Mouse (Mus musculus): ENCODE data around the gene Gm20388.
A peak's percentile ranks its signal among the peaks of the same experiment; 100 is the strongest.
"Not testable (repeated sequence)": the region's sequence is repeated elsewhere in the genome, so short reads cannot be mapped to it uniquely, and the experiment has no call there.

Gm20388 gene

DNA sequence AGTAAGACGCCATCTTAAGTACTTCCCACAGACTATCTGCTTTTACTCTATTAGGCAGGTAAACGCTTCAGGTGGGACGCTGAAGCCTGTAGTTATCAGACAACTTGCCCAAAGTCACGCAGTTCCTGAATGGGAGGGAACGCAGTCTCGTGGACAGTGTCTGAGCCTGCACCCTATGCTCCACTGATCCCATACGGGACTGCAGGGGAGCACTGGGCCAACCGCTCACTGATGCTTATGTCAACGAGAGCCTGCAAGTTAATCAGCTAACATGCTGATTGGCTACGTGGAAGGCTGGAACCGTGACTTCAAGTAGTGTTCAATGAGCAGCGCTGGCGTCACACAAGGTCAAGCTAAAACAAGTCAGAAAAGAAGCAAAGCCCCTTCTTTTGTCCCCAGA lies 4109.1 kb downstream of the Gm20388 start:
- no peak for DNase-seq (ENCODE audit: low spot score in 2 of 2)

DNA sequence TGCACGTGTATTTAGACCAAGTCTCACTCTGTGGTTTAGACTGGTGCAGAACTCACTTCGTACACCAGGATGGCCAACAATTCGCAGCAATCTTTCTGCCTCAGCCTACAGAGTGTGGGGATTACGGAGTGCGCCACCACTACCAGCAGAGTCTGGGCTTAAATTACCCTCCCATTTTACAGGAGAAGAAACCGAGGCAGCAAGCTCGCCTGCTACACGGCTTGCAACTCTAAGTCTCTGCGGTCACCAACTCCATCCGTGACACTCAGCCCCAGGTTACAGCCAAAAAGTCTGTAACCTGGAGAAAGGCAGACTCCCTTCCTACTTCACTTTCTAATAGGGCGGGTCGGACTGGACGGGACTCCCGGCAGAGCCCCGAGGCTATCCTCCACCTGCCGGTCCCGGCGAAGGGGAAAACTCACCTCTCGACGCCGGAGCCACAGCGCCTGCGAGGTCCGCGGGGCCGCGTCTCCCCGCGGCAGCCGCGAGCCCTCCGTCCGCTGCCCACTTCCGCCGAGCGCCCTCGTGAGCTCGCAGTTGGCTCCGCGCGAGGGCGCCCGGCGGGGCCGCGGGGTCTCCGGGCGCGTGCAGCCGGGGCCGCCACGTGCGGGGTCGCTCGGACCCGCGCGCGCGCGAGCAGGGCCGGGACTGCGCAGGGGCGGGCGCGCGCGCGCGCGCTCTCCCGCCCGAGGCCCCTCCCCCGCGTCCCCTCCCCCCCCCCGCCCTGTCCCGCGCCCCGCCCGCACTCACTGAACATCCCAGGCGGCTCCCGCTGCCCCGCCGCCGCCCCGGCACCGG lies 4110.0 kb downstream of the Gm20388 start:
- peak; percentile 11 to 12 for DNase-seq (ENCODE audit: low spot score in 2 of 2)

DNA sequence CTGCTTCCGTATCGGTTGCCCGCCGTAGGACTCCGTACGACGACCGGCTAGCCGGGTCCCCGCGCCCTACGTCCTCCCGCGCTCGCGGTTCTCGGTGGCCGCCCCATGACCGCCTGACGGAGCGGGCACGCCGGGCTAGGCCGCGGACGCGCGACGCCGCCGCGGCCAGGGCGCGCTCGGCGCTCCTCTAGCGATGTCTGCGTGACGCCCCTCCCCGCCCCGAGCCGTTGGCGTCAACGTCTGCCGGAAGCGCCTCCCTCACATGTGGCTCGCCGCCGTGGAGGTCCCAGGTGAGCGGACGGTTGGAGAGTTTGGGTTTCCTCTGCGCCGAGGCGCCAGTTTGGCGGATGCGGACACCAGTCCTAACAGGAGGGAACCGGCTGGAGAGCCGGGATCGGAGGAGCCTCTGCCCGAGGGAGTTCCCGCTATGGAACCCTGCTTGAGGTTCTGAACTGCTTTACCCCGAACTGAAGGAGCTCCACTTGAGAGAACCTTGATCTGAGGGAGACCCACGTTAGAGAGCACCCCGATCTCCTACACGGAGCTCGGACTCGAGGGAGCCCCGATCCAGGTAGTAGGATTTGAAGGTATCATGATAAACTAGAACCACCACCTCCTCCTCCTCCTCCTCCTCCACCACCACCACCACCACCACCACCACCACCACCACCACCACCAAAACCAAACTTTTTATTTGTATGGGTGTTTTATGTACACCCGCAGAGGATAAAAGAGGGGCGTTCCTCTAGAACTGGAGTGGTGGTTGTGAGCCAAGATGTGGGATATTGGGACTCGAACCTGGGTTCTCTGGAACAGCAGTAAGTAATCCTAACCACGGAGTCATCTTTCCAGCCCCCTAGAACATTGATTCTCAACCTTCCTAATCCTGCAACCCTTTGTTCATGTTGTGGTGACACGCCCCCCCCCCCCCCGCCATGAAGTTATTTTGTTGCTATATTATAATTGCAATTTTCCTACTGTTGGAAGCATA lies 4110.9 kb downstream of the Gm20388 start, which contains the start of the genes Taf5l and Urb2:
Taf5l (minus strand) TSS at position 161 of the 991 bp plus-strand sequence.
Urb2 (plus strand) TSS at position 272 of the 991 bp plus-strand sequence.
- DNase-seq (ENCODE audit: low spot score in 2 of 2), result peak; percentile 88 to 91

DNA sequence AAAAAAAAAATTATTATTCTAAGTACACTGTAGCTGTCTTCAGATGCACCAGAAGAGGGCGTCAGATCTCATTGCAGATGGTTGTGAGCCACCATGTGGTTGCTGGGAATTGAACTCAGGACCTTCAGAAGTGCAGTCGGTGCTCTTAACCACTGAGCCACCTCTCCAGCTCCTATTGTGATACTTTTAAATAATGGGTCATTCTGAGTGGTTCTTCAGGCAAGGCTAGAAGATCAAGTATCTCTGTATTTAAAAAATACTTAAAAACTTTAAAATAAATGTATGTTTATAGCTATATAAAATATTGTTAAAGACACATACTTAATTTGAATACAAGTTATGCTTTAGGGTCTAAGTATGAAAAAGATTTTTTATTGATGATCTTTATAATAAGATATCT lies 4115.6 kb downstream of the Gm20388 start:
- DNase-seq (ENCODE audit: low spot score in 2 of 2), result not testable (repeated sequence)

DNA sequence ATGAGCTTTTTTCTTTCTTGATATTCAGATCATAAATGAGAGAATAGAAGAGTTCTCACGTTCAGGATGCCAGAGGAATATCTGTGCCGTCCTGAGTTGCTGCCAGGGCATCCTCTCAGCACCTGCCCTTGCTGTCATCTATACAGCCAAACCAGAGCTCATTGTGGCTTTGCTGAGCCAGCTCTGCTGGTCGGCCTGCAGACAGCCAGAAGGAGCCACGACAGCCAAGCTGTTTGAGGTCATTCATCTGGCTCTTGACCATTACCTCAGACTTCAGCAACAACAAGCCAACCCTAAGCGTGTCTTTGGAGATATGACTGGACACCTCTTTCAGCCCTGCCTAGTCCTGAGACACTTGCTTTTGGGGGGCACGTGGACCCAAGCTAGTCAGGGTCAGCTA lies 4117.2 kb downstream of the Gm20388 start:
- no peak for DNase-seq (ENCODE audit: low spot score in 2 of 2)

DNA sequence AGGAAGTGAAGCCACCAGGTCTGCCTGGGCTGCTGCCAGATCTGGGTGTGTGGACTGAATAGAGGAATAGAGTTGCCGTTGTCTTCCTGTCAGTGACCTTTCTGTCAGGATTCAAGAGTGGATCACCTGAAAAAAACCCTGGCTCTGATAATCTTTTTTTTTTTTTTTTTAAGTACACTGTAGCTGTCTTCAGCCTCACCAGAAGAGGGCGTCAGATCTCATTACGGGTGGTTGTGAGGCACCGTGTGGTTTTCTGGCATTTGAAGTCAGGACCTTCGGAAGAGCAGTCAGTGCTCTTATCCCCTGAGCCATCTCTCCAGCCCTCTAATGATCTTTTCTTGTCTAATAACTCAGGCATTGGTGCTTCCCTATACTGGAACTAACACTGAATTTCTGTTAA lies 4122.8 kb downstream of the Gm20388 start:
- DNase-seq (ENCODE audit: low spot score in 2 of 2), result no peak

DNA sequence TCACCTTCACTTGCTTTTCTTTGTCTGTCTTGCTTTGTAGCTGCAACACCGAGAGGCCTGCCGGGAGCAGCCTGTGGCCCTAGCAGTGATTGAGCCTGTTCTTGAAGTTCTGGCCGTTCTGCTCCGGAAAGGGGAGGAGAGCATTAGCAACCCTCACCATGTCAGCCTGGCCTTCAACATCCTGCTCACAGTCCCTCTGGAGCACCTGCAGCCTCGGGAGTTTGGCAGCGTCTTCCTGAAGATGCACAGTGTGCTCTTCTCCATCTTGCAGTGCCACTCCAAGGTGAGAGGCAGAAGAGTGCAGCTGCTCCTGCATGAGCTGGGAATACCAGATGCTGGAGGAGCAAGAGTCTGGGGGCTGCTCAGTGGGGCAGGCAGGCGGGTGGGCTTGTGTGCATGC lies 4127.5 kb downstream of the Gm20388 start:
- DNase-seq (ENCODE audit: low spot score in 2 of 2), result no peak

DNA sequence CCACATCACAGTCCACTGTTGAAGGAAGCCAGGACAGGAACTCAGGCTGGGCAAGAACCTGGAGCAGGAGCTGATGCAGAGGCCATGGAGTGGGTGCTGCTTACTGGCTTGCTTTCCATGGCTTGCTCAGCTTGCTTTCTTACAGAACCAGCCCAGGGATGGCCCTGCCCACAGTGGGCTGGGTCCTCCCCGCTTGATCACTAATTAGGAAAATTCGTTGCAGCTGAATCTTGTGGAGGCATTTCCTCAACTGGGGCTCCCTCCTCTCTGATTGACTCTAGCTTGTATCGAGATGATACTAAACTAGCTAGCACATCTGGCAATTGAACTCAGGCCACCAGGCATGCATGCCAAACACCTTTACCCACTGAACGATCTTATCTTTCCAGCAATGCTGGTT lies 4128.7 kb downstream of the Gm20388 start:
- DNase-seq (ENCODE audit: low spot score in 2 of 2), result no peak

DNA sequence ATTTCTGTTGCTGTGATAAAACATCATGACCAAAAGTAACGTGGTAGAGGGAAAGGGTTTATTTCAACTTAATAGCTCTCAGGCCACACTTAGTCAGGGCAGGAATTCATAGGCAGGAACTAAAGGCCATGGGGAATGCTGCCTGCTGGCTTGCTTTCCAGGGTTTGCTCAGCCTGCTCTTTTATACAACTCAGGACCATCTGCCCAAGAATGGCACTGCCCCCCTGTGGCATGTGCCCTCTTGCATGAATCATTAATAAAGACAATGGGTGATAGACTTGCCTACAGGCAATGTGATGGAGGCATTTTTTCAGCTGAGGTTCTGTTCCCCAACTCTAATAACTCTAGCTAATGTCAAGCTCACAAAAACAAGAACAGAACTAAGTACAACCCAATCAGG lies 4131.6 kb downstream of the Gm20388 start:
- no peak for DNase-seq (ENCODE audit: low spot score in 2 of 2)

DNA sequence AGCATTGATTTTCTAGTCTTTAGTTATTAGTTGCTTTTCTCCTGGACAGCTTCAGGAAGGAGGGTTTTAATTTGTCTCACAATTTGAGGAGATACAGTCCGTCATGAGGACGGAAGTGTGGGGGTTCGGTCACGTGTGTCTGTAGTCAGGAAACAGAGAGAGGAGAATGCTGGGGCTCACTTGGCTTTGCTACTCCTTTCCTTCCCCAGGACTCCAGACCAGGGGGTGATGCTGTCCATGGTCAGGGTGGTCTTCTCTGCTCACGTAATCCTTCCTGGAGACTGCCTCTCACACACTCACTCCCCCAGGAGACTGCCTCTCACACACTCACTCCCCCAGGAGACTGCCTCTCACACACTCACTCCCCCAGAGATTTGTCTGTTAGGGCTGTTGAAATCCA lies 4133.8 kb downstream of the Gm20388 start:
- no peak for DNase-seq (ENCODE audit: low spot score in 2 of 2)

DNA sequence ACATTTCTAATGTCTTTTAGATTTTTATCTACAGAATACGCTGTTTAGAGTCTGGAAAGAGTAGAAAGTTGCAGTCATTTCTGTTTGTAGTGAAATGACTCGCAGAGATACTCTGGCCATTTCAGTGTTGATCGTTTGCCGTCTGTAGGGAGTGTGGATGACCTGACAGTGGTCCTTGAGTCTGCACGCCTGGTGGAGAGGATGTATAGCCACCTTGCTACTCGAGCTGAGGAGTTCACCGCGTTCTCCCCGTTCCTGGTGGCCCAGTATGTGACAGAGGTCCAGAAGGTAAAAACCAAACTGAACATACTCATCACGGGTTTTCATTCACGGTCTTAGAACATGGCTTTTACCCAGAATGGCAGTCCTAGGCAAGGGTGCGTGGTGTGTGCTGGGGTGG lies 4134.3 kb downstream of the Gm20388 start:
- no peak for DNase-seq (ENCODE audit: low spot score in 2 of 2)

DNA sequence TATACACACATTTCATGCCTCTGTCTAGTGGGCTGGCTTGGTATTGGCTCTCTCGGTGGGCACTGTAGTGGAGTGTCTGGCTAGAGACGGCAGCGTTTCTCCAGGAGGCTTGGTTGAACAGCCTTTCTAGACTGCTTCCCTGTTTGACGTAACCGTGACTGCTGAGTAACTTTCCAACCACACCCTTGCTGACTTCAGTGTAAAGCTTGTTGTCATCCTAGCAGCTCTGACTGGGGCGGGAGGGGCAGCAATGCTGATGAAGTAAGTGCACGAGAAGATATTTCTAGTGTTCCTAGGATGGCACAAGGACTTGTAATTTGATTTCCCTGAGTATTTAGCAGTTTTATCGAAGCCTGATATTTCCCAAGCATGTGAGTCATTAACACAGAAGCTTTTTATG lies 4135.2 kb downstream of the Gm20388 start:
- no peak for DNase-seq (ENCODE audit: low spot score in 2 of 2)

DNA sequence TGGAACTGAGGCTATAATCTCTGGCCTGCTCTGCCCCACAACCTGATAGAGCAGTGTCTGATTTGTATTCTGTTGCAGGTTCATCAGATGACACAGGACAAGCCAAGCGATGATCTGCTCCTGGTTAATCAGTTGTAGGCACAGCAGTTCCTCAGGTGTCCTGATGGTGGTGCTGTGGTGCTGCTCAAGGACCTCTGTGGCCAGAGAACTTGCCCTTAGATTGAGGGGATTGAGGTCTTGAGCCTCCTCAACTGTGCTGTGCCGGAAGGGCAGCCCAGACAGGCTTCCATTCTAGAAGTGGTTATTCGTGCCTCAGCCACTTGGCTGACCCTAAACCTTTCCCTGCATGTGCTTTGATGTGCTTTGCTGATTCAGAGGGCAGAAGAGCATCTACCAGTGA lies 4141.5 kb downstream of the Gm20388 start:
- peak; percentile 41 to 50 for DNase-seq (ENCODE audit: low spot score in 2 of 2)

DNA sequence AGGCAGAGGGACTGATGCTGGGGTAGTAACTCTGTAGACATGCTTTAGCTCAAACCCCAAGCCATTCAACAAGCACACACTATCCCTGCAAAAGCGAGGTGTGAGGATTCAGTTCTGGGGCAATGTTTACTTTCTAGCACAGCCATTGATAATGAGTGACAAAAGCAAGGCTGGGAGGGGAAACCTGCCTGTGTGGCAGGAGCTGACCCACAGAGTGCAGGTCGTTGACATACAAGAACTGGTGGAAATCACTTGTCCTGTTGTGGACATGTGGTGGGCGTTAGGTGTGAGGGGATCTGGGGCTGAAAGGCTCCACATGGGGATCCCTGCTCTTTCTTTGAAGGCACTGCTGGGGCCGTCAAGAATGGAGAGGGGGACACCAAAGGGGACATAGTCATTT lies 4141.9 kb downstream of the Gm20388 start:
- no peak for DNase-seq (ENCODE audit: low spot score in 2 of 2)

DNA sequence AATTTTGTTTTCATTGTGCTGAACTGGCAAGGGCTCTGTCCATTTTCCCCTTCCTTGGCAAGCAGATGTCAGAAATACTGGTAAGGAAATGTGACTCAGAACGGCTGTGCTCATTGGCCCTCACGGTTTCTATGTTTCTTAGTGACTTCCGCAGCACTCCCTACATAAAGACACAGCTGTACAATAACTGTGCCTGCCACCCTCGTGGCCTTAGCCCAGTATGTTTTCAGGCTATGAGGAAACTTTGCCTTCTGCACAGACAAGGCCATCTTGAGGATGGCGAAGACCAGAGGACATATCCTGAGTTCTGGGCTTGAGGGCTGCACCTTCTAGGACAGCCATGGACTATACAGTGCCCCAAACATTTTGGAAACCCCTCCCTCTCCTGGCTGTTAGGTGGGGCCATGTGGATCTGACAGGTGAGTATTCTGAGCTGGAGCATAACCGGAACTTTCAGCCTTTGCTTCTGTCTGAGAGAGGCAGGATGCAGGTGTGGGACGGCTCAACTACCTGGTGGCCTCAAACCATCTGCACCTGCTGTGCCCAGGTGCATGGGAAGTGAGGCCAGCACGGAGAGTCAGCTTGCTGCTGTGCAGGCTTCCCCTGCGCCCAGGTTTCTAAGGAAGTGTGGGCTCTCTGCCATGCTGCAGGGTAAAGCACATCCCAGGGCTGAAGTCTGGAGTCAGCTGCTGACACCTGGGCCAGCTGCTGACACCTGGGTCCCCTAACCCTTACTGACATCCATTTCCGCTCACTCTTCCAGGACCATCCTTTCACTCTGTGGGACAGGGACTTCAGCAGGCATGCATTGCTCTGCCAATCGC lies 4146.4 kb downstream of the Gm20388 start:
- no peak for DNase-seq (ENCODE audit: low spot score in 2 of 2)

DNA sequence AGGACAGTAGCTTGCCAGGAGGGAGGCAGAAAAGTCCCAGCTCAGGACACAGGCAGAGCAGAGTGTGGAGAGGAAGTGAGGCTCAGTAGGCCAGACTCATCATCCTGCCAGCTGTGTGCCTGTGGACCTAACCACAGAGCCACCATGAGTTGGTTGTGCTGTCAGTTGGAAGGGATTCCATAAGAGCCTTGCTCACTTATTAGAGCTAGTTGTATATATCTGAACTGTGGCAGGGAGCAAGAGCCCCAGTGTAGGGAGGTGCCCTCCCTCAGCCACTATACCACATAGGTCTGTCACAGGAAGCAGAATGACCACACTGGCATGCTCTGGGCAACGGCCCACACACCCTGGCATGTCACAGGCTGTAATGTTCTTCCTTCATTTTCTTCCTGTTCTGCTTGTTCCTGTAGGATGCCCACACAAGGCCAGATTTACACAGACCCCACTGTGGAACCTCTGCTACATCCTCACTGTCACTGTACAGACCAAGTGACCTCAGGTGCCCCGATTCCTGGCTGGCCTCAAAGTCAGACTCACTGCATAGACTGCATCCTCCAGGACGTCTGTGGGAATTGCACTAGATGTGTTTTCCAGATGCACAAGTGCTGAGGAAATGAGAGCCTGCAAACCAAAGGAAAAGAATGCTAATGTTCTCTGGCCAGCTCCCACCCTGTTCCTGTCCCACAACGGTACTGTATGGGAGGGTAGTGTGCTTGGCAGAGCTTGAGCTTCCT lies 4155.9 kb downstream of the Gm20388 start:
- DNase-seq (ENCODE audit: low spot score in 2 of 2), result no peak

DNA sequence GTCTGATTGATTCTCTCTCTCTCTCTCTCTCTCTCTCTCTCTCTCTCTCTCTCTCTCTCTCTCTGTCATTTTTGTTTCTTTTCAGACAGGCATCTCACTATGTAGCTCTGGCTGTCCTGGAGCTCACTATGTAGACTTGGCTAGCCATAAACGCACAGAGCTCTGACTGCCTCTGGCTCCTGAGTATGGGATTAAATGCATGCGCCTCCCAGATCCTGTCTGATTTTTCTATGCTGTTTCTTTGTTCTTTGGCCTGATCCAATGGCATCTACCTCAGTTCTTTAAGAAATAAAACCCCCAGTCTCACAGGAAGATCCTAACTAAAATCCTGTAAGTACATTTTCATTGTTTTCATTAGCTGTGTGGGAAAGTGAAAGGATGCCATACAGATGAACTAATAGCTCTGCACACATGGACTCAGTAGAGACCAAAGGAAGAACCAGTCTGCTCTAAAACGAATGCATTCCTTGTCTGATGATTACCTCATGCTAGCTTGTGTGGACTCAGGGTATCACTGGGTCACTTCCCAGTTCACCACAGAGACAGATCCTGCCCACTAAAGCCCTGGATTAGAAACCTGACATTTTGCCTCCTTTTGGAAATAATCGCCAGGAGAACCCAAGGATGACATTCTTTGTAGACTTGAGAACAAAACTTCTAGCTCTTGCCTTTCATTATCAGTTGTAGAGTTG lies 4156.6 kb downstream of the Gm20388 start:
- DNase-seq (ENCODE audit: low spot score in 2 of 2), result no peak

DNA sequence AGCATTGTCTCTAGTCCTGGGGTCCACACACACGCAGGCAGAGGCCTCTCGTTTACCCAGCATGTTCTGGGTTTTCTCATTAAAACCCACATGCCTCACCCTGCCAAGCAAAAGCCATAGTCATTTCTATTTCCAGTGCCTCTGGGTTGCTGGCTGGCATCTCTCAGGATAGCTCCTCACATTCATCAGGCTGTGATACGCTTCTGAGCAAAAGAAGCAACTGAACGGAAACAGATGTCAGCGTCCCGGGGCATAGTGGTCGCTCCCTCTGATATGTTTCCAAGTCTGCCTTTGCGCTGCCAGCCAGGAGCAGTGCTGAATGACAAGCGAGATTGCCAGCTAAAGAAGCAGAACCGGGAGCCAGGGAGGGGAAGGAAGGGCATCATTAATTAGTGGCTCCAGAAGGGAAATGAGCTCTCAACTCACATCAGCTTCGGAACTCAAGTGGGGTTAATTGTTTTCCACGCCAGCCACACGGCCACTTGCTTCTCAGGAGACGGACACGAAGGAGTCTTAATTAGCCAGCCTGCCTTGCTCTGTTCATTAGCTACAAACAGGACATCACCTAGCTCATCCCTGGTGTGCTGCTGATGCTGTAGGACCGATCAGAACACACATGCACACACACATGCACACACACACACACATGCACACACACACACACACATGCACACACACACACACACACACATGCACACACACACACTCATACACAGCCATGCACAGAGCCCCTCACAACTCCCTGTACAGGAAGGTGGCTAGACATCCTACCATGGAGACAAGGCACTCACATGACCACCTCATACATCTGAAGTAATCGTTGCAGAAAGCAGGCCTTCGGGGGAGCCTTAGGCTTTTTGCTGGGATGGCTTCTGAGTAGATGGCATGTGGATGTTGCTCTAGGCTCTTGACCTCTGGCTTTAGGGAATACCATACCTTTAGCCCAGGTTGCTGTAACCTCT lies 4160.0 kb downstream of the Gm20388 start:
- DNase-seq (ENCODE audit: low spot score in 2 of 2), result no peak

DNA sequence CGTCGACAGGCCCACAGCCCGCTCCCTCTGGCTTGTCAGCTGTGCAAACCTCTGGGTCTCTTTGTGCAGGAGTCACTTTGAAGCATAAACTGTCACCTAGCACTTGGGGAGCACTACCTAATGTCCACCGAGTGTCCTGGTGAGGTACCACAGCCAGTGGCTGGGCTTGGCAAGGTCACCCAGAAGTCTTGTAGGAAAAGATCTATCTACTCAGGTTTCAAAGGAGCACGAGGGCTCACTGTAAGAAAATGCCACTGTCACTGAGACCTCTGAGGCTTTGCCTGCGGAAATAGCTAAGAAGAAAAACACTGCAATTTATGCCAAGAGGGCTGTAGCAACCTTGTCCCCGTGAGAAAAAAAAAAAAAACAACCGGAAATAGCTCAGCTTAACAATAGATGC lies 4165.3 kb downstream of the Gm20388 start:
- no peak for DNase-seq (ENCODE audit: low spot score in 2 of 2)

All from right cerebral cortex, postnatal 36 days (tissue).